Comparison of ENCODE assay signal across 21 mouse cellular contexts in genomic region chr6:114647011-114647410, GRCm38 (mm10). TPM values are rescaled to one million over a fixed set of nuclear protein-coding genes. Genes with fewer than 3 reads are reported as not detected.
A peak's percentile ranks its signal among the peaks of the same experiment; 100 is the strongest.
DNase-seq lines count a peak whose midpoint lies in the region; ATAC-seq lines count a peak whose summit lies in the region.
"Had no signal": no experiment of that assay in that cellular context is flagged by ENCODE, and none has a peak within 500 bp of the region (broad histone marks: within the 10 kb centered on the region; RNA-seq: fewer than 3 reads in every experiment).

No protein-coding gene starts in this region.

- WGBS in heart, embryonic 13.5 days = 50% methylated on average over 6 of the region's 6 CpGs

- no peaks in the 10 kb centered on the region for H3K36me3 ChIP-seq in heart, embryonic 13.5 days
- H3K36me3 ChIP-seq: embryonic facial prominence, embryonic 10.5 days; embryonic facial prominence, embryonic 12.5 days; forebrain, embryonic 15.5 days had no signal

- no peak overlapping the region for H3K4me2 ChIP-seq in heart, embryonic 13.5 days
- H3K4me2 ChIP-seq: embryonic facial prominence, embryonic 12.5 days; forebrain, embryonic 13.5 days; forebrain, embryonic 15.5 days had no signal

- H3K27me3 ChIP-seq in heart, embryonic 13.5 days (replicated peaks) = no peaks in the 10 kb centered on the region
- H3K27me3 ChIP-seq: embryonic facial prominence, embryonic 12.5 days; forebrain, embryonic 13.5 days; forebrain, embryonic 15.5 days; Patski had no signal

- 0 out of 2 replicates have a peak overlapping the region, but pooled peaks have one; percentile 7 for H3K9ac ChIP-seq in heart, embryonic 13.5 days
- H3K9ac ChIP-seq: embryonic facial prominence, embryonic 12.5 days; forebrain, embryonic 13.5 days; forebrain, embryonic 15.5 days had no signal

- DNase-seq in heart, postnatal 4 days = no peak
- DNase-seq in kidney, adult 9 months = peak; percentile 1
- no peak for DNase-seq in kidney, adult 8-10 months
- peak; percentile 27 for DNase-seq in lung, postnatal 36 days
- DNase-seq in lung, postnatal 10 days = no peak
- no peak for DNase-seq in left cerebral cortex, adult 18-20 months (ENCODE audit: low spot score in 2 of 2)
- DNase-seq: adrenal gland, adult 8-10 months; adrenal gland, postnatal 14 days; adrenal gland, postnatal 36 days; cerebellum, adult 11-12 months; cerebellum, adult 2 months; cerebellum, adult 9-10 months; cerebellum, postnatal 10 days; cerebellum, postnatal 25 days had no signal

- H3K4me1 ChIP-seq in heart, embryonic 13.5 days = peaks cover 20% of the 10 kb centered on the region

- no peak overlapping the region for H3K4me3 ChIP-seq in heart, embryonic 13.5 days
- H3K4me3 ChIP-seq: embryonic facial prominence, embryonic 10.5 days; embryonic facial prominence, embryonic 12.5 days; forebrain, embryonic 13.5 days; forebrain, embryonic 15.5 days had no signal

- no peak for ATAC-seq in heart, embryonic 13.5 days (ENCODE audit: extremely low read depth, insufficient number of reproducible peaks, low FRiP score, low TSS enrichment)
- ATAC-seq: activated CD4-positive, CD25-positive, alpha-beta regulatory T cell, adult 4 months; forebrain, embryonic 13.5 days; forebrain, embryonic 15.5 days; Patski had no signal

- H3K9me3 ChIP-seq in heart, embryonic 13.5 days = no peaks in the 10 kb centered on the region
- H3K9me3 ChIP-seq: embryonic facial prominence, embryonic 10.5 days; embryonic facial prominence, embryonic 12.5 days; forebrain, embryonic 13.5 days; forebrain, embryonic 15.5 days had no signal

- H3K27ac ChIP-seq in heart, embryonic 13.5 days (replicated peaks) = peak overlapping the region; percentile 42; the same call in 1 of the 2 replicates
- H3K27ac ChIP-seq: embryonic facial prominence, embryonic 10.5 days; embryonic facial prominence, embryonic 12.5 days; forebrain, embryonic 13.5 days; forebrain, embryonic 15.5 days had no signal

RNA-seq across cellular contexts. Expression of gene Atg7, which starts 4.1 kb away (rescaled TPM):
- polyA plus RNA-seq in heart, embryonic 13.5 days (2015; fragmentation: Nextera tagmentation; extraction: Ambion mirVana) = 17.0 and 17.5 TPM in 2 replicates
- 10 to 100 TPM; 15.9 to 20.0 TPM for total RNA-seq in heart, postnatal 4 days (2021)
- total RNA-seq in left cerebral cortex, adult 18-20 months (2021) = 10 to 100 TPM; 24.3 to 28.3 TPM

Comparison
In these comparisons a context has a peak if more than half of its experiments do, and no peak if none do; other contexts are left out.
1. DNase-seq: peak in kidney, adult 9 months (single experiment) and lung, postnatal 36 days (single experiment); none in heart, postnatal 4 days (single experiment), kidney, adult 8-10 months (0 of 2), lung, postnatal 10 days (single experiment) and left cerebral cortex, adult 18-20 months (0 of 2).